Mouse (Mus musculus): ENCODE data around the gene Fgfr2. TPM values are rescaled to one million over a fixed set of nuclear protein-coding genes. Genes with fewer than 3 reads are reported as not detected.

Gene Fgfr2
- polyA plus RNA-seq, 1 experiment from 2014 or later, result 17.2 TPM

GRCm38 (mm10) chr7:130892973-130893372 is 2230.2 kb downstream of the Fgfr2 start:
- peaks cover 18% of the 10 kb centered on the region for H3K4me1 ChIP-seq (replicated peaks)
- no peaks in the 10 kb centered on the region for H3K27me3 ChIP-seq
- H3K4me2 ChIP-seq, result no peak overlapping the region
- peaks cover 25% of the 10 kb centered on the region for H3K36me3 ChIP-seq
- H3K9ac ChIP-seq, result no peak overlapping the region
- no peak overlapping the region for H3K4me3 ChIP-seq
- no peak overlapping the region for H3K27ac ChIP-seq
- 73% methylated on average over 6 of the region's 6 CpGs for WGBS
- no peaks in the 10 kb centered on the region for H3K9me3 ChIP-seq (replicated peaks)
- ATAC-seq (replicated peaks; ENCODE audit: insufficient number of reproducible peaks, insufficient read depth, low FRiP score, low read depth), result no peak

- no peaks in the 10 kb centered on the region for H3K27me3 ChIP-seq
- H3K4me3 ChIP-seq, result no peak overlapping the region
- 6% methylated on average over 2 of the region's 2 CpGs for WGBS
- peaks cover 28% of the 10 kb centered on the region for H3K4me1 ChIP-seq (replicated peaks)
- ATAC-seq (replicated peaks; ENCODE audit: insufficient number of reproducible peaks, insufficient read depth, low FRiP score, low read depth), result no peak
- H3K36me3 ChIP-seq, result peaks cover 14% of the 10 kb centered on the region
- H3K9ac ChIP-seq, result no peak overlapping the region
- H3K27ac ChIP-seq, result 0 out of 2 replicates have a peak overlapping the region, but pooled peaks have one; percentile 1
- no peak overlapping the region for H3K4me2 ChIP-seq
- H3K9me3 ChIP-seq (replicated peaks), result no peaks in the 10 kb centered on the region
Observed at GRCm38 (mm10) chr7:130890871-130891270, 2232.3 kb downstream of the Fgfr2 start.

- WGBS, result 25% methylated on average over 3 of the region's 3 CpGs
- no peak overlapping the region for H3K4me3 ChIP-seq
- peaks cover 16% of the 10 kb centered on the region for H3K36me3 ChIP-seq
- H3K9ac ChIP-seq, result 0 out of 2 replicates have a peak overlapping the region, but pooled peaks have one; percentile 21
- H3K9me3 ChIP-seq (replicated peaks), result no peaks in the 10 kb centered on the region
- H3K27ac ChIP-seq, result peak overlapping the region; percentile 82
- H3K27me3 ChIP-seq, result no peaks in the 10 kb centered on the region
- H3K4me1 ChIP-seq (replicated peaks), result peaks cover 28% of the 10 kb centered on the region
- peak overlapping the region; percentile 24 for H3K4me2 ChIP-seq
- ATAC-seq (replicated peaks; ENCODE audit: insufficient number of reproducible peaks, insufficient read depth, low FRiP score, low read depth), result 0 out of 2 replicates have a peak, but pooled peaks have one; percentile 47
Observed at GRCm38 (mm10) chr7:130887946-130888345, 2235.2 kb downstream of the Fgfr2 start.

- Histone ChIP-seq H3K4me3 (no peak overlapping the region), H3K27me3 (no peaks in the 10 kb centered on the region), H3K36me3 (peaks cover 10% of the 10 kb centered on the region; the same call in 1 of the 2 replicates), H3K4me1 (replicated peaks) (peaks cover 28% of the 10 kb centered on the region), H3K9ac (no peak overlapping the region), H3K9me3 (replicated peaks) (no peaks in the 10 kb centered on the region), H3K27ac (no peak overlapping the region), H3K4me2 (no peak overlapping the region)
- ATAC-seq (replicated peaks; ENCODE audit: insufficient number of reproducible peaks, insufficient read depth, low FRiP score, low read depth), result no peak
- 53% methylated on average over 3 of the region's 3 CpGs for WGBS
Observed at GRCm38 (mm10) chr7:130886246-130886645, 2236.9 kb downstream of the Fgfr2 start.

GRCm38 (mm10) chr7:130884161-130884560 is 2239.0 kb downstream of the Fgfr2 start:
- Histone ChIP-seq H3K27ac (no peak overlapping the region), H3K36me3 (peaks cover 15% of the 10 kb centered on the region; the same call in 1 of the 2 replicates), H3K4me1 (replicated peaks) (peaks cover 21% of the 10 kb centered on the region), H3K4me3 (no peak overlapping the region), H3K9me3 (replicated peaks) (no peaks in the 10 kb centered on the region), H3K4me2 (no peak overlapping the region), H3K9ac (no peak overlapping the region), H3K27me3 (no peaks in the 10 kb centered on the region)
- ATAC-seq (replicated peaks; ENCODE audit: insufficient number of reproducible peaks, insufficient read depth, low FRiP score, low read depth), result no peak
- 90% methylated on average over 2 of the region's 2 CpGs for WGBS

- 48% methylated on average over 3 of the region's 3 CpGs for WGBS
- Histone ChIP-seq H3K9ac (0 out of 2 replicates have a peak overlapping the region, but pooled peaks have one; percentile 7), H3K27ac (peak overlapping the region; percentile 47; the same call in 1 of the 2 replicates), H3K4me3 (peak overlapping the region; percentile 81), H3K36me3 (no peaks in the 10 kb centered on the region), H3K4me1 (replicated peaks) (peaks cover 21% of the 10 kb centered on the region), H3K9me3 (replicated peaks) (no peaks in the 10 kb centered on the region), H3K27me3 (no peaks in the 10 kb centered on the region), H3K4me2 (peak overlapping the region; percentile 67)
- ATAC-seq (replicated peaks; ENCODE audit: insufficient number of reproducible peaks, insufficient read depth, low FRiP score, low read depth), result no peak
Observed at GRCm38 (mm10) chr7:130867256-130867655, 2255.9 kb downstream of the Fgfr2 start.

- Histone ChIP-seq H3K36me3 (no peaks in the 10 kb centered on the region), H3K9me3 (replicated peaks) (no peaks in the 10 kb centered on the region), H3K27ac (peak overlapping the region; percentile 89), H3K27me3 (no peaks in the 10 kb centered on the region), H3K9ac (peak overlapping the region; percentile 92), H3K4me3 (peak overlapping the region; percentile 81), H3K4me1 (replicated peaks) (peaks cover 21% of the 10 kb centered on the region), H3K4me2 (peak overlapping the region; percentile 67)
- no peak for ATAC-seq (replicated peaks; ENCODE audit: insufficient number of reproducible peaks, insufficient read depth, low FRiP score, low read depth)
- 1% methylated on average over 13 of the region's 13 CpGs for WGBS
Observed at GRCm38 (mm10) chr7:130866640-130867039, 2256.5 kb downstream of the Fgfr2 start.

- peak; percentile 99 for ATAC-seq (replicated peaks; ENCODE audit: insufficient number of reproducible peaks, insufficient read depth, low FRiP score, low read depth)
- no peaks in the 10 kb centered on the region for H3K27me3 ChIP-seq
- H3K27ac ChIP-seq, result peak within 1 kb of the TSS; percentile 89
- peaks cover 25% of the 10 kb centered on the region for H3K4me1 ChIP-seq (replicated peaks)
- H3K4me2 ChIP-seq, result peak within 1 kb of the TSS; percentile 67
- no peaks in the 10 kb centered on the region for H3K36me3 ChIP-seq
- peak within 1 kb of the TSS; percentile 81 for H3K4me3 ChIP-seq
- H3K9ac ChIP-seq, result peak within 1 kb of the TSS; percentile 92
- WGBS, result under 1% methylated on average over 94 of the region's 114 CpGs
- no peaks in the 10 kb centered on the region for H3K9me3 ChIP-seq (replicated peaks)
Observed at GRCm38 (mm10) chr7:130865613-130866591, 2257.2 kb downstream of the Fgfr2 start, which contains the start of gene Plekha1. Gene Plekha1 (plus strand): TSS chr7:130865756.

GRCm38 (mm10) chr7:130864711-130865110 is 2258.4 kb downstream of the Fgfr2 start:
- peaks cover 33% of the 10 kb centered on the region for H3K4me1 ChIP-seq (replicated peaks)
- H3K9ac ChIP-seq, result no peak overlapping the region
- H3K36me3 ChIP-seq, result no peaks in the 10 kb centered on the region
- no peak overlapping the region for H3K27ac ChIP-seq
- no peaks in the 10 kb centered on the region for H3K9me3 ChIP-seq (replicated peaks)
- 59% methylated on average over 7 of the region's 7 CpGs for WGBS
- ATAC-seq (replicated peaks; ENCODE audit: insufficient number of reproducible peaks, insufficient read depth, low FRiP score, low read depth), result no peak
- no peak overlapping the region for H3K4me2 ChIP-seq
- H3K4me3 ChIP-seq, result no peak overlapping the region
- no peaks in the 10 kb centered on the region for H3K27me3 ChIP-seq

GRCm38 (mm10) chr7:130862501-130862900 is 2260.6 kb downstream of the Fgfr2 start:
- H3K27me3 ChIP-seq, result no peaks in the 10 kb centered on the region
- H3K4me2 ChIP-seq, result no peak overlapping the region
- WGBS, result 58% methylated on average over 1 of the region's 1 CpGs
- H3K4me3 ChIP-seq, result no peak overlapping the region
- H3K4me1 ChIP-seq (replicated peaks), result peaks cover 31% of the 10 kb centered on the region
- ATAC-seq (replicated peaks; ENCODE audit: insufficient number of reproducible peaks, insufficient read depth, low FRiP score, low read depth), result no peak
- H3K9me3 ChIP-seq (replicated peaks), result no peaks in the 10 kb centered on the region
- H3K9ac ChIP-seq, result no peak overlapping the region
- H3K27ac ChIP-seq, result no peak overlapping the region
- H3K36me3 ChIP-seq, result no peaks in the 10 kb centered on the region

GRCm38 (mm10) chr7:130860721-130861142 is 2262.4 kb downstream of the Fgfr2 start:
- H3K36me3 ChIP-seq, result no peaks in the 10 kb centered on the region
- no peak overlapping the region for H3K4me3 ChIP-seq
- peaks cover 27% of the 10 kb centered on the region for H3K4me1 ChIP-seq (replicated peaks)
- H3K27me3 ChIP-seq, result no peaks in the 10 kb centered on the region
- 41% methylated on average over 11 of the region's 11 CpGs for WGBS
- no peak for ATAC-seq (replicated peaks; ENCODE audit: insufficient number of reproducible peaks, insufficient read depth, low FRiP score, low read depth)
- no peak overlapping the region for H3K4me2 ChIP-seq
- H3K9me3 ChIP-seq (replicated peaks), result no peaks in the 10 kb centered on the region
- no peak overlapping the region for H3K27ac ChIP-seq
- no peak overlapping the region for H3K9ac ChIP-seq
